Mouse (Mus musculus): Measurements from ENCODE around the gene Pcx.

DNA sequence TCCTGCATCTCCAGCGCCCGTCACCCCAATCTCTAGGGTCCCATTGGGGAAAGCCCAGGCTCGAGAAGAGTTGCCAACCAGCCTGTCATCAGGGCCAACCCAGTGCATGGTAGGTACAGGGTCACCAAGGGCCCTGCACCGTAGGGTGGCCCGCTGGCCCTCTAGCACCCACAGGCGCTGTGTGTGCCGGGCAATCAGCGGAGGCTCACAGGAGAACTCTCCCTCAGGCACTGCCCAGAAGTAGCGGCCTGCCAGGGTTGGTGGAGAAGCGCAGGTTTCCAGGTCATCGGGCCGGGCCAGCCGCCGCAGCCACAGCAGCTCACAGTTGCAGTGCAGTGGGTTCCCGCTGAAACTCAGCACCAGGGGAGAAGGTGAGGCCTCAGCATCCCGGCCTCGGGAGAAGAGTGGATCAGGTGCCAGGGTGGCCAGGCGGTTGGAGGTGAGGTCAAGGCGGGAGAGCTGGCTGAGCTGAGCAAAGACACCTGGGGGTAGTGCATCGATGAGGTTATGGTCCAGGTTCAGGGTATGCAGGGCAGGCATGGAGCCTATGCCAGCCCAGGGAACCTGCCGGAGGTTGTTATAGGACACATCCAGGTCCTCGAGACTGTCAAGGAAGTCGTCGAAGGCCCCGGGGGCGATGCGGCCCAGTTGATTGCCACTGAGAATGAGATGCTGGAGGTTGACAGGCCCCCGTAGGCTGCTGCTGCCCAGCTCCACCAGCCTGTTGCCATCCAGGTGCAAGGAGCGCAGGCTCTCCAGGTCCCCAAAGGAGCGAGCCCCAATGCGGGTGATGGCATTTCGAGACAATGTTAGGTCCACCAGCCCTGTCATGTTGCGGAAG is 103.4 kb downstream of the Pcx start:
- no peak for TF ChIP-seq CTCF (IDR thresholded peaks at IDR 0.05; ENCODE audit: low read depth)
- TF ChIP-seq EP300 (IDR thresholded peaks at IDR 0.05; ENCODE audit: low read depth): no peak

Measured in liver, embryonic 14.5 days (tissue).